Mouse (Mus musculus) testis, postnatal 10 days (tissue): ENCODE measurements around the gene Tctex1d4.

Experiments used
- DNase-seq: peaks from one replicate; pipeline ENCODE4 v3.0.0; 2021; ENCODE audit warnings: low spot score

The Tctex1d4 gene

DNA sequence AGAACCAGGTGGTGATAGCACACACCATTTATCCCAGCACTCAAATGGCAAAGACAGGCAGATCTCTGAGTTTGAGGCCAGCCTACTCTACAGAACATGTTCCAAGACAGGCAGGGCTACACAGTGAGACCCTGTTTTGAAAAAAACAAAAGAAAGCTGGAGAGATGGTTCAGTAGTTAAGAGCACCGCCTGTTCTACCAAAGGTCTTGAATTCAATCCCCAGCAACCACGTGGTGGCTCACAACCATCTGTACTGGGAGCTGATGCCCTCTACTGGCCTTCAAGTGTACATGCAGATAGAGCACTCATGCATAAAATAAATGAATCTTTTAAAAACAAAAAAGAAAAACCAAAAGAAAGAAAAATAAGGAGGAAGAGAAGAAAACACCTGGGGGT is 12.6 kb downstream of the Tctex1d4 start:
- no peak for DNase-seq

DNA sequence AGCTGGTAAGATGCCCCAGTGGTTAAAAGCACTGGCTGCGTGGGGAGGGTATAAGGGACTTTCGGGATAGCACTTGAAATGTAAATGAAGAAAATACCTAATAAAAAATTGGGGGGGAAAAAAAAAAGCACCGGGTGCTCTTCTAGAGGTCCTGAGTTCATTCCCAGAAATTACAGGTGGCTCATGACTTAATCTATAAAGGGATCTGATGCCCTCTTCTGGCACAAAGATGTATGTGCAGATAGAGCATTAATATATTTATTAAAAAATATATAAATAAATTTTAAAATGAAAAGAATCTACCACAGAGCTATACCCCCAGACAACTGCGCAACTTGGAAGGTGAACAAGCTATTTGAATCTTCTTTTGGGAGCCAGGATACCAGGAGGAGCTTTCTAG is 14.0 kb downstream of the Tctex1d4 start:
- no peak for DNase-seq

DNA sequence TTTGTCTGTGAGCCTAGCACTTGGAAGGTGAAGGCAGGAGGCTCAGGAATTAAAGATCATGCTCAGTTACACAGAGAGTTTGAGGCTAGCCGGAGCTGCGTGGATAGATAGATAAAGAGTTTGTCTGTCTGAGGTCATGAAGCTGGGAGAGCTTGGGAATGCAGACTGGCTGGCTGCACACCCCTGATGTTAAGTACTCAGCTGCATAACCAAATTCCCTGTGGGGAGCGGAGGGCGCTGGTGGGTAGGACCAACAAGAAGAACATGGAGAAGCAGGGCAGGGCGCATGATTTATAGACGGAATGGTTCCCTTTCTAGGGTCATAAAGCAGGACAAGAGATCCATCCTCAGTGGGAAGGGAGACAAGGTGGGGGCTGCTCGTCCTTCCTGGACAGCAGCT is 16.4 kb downstream of the Tctex1d4 start:
- no peak for DNase-seq

DNA sequence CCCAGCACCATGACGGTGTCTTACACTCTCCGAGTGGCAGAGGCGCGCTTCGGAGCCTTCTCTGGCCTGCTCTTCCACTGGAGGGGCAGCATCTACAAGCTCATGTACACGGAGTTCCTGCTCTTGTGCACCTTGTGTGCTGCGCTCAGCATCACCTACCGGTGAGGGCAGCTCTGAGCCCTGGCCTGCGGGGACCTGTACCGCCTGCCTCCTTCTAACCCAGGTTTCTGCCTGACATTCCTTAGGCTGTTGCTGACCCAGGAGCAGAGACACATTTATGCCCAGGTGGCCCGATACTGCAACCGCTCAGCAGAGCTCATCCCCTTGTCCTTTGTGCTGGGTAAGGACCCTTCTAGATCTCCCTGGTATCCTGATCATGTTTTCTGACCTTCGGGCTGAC is 18.7 kb downstream of the Tctex1d4 start:
- DNase-seq: no peak

DNA sequence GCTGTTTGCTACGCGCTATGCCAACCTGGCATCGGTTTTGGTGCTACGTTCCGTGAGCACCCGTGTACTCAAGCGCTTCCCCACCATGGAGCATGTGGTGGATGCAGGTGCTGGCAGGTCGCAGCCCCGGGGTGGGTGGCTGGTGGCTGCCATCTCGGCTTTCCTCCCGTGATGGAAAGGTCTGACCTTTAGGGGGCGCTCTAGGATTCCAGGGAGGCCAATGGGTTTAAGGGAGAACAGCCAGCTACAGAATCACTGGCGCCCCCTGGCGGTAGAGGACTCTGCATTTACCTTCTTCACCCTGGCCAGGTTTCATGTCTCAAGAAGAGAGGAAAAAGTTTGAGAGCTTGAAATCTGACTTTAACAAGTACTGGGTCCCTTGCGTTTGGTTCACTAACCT is 19.6 kb downstream of the Tctex1d4 start:
- peak; percentile 96 for DNase-seq

DNA sequence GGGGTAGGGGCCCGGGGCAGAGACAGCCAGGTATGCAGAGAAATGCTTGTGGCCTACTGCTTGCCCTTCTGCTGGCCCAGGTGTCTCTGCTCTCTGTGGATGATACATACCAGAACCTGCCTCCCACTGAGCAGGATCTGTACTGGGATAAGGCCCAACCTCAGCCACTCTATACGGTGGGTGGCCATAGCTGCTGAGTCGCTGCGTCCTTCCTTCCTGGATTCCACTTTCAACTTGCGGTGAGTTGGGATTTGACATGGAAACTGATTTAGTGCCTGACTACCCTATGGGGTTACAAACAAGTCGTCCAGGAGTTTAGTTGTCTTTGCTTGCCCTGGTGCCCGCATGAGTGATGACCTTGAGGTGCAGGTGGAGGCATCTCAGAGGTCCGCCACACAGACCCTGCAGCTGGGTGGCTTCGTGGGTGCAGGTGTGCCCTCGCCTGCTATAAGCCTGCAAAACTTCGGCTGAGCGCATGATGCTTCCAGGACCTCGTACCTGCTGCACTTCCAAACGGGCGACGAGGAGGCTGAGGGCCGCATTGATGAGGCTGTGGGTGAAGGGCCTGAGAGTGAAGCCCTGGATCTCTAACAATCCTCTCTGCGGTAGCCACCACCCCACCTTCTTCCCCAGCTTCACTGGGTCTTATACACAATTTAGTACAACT is 21.6 kb downstream of the Tctex1d4 start:
- no peak for DNase-seq

DNA sequence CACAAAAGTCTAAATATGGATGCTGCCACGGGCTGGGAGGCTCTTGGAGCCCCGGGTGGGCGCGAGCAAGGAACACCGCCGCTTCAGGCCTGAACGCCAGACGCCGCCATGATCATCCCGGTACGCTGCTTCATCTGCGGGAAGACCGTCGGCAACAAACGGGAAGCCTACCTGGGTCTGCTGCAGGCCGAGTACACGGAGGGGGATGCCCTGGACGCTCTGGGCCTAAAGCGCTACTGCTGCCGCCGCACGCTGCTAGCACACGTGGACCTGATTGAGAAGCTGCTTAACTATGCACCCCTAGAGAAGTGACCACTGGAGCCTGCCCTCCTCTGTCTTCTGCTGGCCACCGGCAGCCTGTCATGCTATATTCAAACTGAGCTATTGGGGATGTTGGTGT is 22.2 kb downstream of the Tctex1d4 start:
- no peak for DNase-seq

DNA sequence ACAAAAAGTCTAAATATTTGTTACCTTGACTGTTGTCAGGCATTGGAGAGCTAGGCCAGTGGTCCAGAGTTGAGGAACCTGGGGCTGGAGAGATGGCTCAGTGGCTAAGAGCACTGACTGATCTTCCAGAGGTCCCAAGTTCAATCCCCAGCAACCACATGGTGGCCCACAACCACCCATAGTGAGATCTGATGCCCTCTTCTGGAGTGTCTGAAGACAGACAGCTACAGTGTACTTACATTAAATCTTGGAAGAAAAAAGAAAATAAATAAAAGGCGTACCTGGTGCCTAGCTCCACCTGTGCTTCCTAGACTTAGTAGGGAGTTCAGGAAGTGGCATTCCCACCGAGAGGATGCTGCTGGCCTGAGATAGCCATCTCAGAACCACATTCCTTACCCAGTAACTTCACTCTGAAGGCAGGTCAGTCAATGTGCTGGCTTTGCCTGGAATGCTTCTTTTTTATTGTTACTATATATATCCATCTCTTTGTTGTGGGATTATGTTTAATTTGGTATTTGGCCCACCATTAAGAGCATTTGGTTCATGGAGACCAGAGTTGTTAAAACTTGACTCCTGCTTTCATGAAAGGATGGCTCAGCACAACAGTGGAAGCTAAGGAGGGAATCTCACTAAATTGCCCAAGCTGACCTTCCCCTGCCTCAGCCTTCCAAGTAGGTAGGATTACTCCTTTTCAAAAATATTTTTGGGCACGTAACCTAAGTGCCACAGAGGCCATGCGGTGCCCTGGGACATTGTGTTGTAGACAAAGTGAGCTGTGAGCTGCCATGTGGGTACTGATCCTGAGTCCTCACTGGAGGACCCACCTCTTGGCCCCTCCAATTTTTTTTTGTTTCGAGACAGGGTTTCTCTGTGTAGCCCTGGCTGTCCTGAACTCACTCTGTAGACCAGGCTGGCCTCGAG is 23.0 kb downstream of the Tctex1d4 start:
- DNase-seq: no peak

DNA sequence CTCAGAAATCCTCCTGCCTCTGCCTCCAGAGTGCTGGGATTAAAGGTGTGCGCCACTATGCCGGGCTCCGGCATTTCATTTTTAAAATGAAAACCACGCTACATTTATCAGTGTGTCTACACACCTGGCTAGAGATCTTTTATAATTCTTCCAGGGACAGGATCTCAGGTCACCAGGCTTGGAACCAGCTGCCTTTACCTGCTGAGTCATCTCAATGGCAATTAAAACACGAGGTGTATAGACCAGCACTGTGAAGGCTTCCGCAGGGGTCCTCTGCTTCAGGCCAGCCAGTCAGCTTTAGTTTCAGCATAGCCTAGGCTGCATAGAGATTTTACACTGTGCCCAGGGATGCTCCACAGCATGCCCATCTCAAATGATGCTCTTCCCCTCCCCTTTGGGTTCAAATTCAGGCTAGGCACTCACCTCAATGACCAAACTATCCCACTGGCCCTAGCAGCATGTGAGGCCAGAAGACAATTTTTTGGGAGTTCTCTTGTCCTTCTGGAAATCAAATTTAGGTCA is 23.7 kb downstream of the Tctex1d4 start:
- DNase-seq: no peak

DNA sequence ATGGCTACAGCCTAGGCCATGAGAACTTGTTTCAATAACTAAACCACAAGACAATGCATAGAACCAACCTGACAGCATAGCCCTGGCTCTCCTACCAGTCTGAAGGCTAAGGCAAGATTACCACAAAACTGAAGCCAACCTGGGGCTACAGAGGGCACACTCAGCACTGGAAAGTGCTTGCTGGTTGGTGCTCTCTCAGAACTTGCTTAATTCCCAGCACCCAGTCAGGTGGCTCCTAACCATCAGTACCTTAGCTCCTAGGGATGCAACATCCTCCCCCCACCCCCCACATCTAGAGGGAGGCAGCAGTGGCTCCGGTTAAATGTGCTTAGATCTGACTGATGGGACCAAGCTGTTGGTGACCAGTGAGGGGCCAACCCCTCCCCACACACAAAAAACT is 24.8 kb downstream of the Tctex1d4 start:
- DNase-seq: no peak

DNA sequence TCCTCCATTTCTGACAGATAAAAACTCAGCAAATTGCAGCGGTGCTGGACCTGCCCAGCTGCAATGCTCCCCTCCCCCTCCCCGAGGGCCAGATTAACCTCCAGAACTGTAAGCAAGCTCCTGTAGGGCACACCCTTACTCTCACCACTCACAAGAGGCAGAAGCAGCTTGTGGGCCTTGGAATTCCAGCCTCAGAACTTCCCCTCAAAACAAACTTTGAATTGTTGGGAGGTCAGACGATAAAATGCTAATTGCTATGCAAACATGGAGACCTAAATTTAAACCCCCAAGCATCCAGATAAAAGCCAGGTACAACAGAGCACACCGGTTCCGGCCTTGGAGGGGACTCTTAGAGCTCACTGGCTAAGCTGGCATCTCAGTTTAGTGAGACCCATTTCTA is 26.1 kb downstream of the Tctex1d4 start:
- no peak for DNase-seq

DNA sequence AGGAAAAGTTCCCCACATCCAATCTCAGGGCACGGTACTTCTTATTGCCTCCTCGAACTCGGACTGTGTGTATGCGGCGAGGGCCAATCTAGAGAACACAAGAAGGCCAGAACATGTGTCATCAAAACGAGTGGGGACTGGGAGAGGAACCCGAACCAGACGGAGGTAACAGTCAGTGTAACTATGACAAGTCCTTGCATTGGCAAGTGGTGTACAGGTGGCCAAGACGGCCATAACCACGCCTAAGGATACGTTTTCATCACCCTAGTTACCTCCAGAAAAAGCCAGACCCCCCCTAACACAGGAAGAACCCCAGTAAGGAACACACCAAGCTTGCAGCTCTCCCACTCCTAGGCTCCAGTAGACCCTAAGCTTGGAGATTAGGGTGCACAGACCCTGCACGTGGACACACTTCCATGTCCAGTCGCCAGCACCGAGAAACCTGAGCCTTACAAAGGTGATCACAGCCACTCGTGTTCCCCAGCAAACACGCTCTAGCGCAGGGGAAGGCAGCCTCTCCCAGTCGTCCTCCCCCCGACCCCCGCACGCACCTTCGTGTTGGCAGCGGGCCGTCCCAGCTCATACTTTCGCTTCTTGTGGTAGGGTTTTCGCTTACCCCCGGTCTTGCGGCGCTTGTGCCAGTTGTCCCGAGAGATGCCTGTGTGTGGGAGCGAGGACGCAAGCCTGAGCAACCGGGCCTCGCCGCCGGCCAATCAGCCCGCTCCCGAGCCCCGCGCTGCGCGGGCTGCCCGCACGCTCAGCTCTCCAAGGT is 28.6 kb downstream of the Tctex1d4 start:
- no peak for DNase-seq

DNA sequence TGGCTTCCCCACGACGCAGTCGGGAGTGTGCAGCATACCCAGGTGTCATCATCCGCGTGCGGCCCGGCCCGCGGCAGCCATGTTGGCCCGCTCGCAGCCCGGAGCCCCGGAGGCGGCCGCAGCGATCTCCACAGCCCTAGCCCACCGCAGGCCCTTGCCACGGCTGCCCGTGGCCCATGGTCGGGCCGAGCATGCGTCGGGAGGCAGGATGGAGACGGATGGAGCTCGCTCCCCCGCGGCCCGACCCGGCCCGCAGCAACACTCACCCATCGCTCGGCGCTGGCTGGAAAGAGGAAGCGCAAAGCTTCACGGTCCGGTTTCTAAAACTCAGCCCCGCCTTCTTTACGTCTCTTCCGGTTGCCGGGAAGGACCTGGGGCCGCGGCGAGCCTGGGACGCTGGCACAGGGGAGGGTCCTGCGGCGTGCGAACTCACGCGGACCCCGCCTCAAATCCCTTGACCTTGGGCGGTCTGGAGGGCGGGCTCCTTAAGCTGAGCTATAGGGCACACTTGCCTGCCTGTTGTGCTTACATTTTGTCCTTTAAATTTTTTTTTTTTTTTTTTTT is 29.3 kb downstream of the Tctex1d4 start, which contains the start of gene Rps8:
Rps8 (minus strand) TSS at position 452 of the 564 bp plus-strand sequence.
- peak; percentile 86 for DNase-seq

DNA sequence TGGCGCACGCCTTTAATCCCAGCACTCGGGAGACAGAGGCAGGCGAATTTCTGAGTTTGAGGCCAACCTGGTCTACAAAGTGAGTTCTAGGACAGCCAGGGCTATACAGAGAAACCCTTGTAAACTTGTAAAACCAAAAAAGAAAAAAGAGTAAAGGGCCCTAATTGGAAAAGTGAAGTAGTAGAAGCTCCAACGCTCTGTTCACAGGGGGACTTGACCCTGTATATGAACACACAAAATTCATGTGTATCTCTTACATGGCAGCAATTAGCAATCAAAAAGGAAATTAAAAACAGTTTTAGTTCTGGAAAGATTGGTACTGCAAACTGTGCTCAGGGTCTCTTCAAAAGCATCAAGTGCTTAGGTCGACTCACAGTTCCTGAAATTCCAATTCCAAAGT is 29.8 kb downstream of the Tctex1d4 start:
- no peak for DNase-seq

DNA sequence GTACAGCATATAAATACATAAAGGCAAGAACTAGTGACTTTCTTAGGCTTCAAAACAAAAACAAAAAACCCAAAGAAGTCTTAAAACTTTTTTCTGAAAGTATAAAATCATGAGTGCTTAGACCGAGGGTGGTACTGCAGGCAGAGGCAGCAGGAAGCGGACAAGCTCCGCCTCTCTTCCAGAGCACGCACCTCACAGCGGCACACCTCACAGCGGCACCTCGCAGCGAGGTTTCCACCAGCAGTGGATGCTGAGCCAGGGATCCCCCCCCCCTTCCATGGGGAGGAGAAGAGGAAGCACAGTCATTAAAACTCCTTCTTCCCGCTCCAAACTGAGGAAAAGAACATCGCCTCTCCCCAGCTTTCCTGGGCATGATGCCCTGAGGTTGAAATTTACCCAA is 33.1 kb downstream of the Tctex1d4 start:
- no peak for DNase-seq

DNA sequence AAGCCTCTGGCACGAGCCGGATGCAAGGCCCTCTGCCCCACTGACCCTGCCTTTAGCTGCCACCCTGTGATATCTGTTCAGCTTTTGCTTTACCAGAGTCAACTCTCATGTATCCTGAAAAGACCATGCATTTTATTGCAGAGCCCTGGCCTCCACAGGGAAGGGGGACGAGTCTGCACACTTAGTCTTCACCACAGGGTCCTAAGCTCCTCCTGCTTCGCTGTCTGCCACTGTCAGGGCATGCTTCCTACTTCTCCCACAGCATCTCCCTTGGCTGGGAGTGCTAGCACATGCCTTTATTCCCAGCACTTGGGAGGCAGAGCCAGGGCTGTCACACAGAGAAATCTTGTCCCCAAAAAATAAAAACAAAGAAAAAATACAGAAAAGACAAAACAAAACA is 34.6 kb downstream of the Tctex1d4 start:
- no peak for DNase-seq

DNA sequence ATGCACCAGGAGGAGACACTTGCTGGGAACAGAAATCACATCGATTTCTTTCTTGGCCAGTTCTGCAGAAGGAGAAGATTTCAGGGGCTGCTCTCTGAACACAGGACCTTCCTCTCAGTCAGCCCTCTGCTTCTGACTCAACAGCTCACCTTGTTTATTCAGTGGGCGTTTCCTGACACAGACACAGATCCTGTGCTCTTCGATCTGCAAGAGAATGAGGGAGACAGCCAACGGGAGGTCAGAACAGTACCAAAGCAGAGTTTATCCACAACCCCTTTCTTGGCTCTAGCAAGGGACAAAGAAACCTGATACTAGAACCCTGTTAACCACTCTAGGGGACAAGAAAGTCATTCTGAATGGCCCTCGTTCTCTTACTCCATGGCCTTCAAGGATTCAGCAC is 43.3 kb downstream of the Tctex1d4 start:
- no peak for DNase-seq
